Mouse (Mus musculus): Measurements from ENCODE around the gene Stpg1.

DNA sequence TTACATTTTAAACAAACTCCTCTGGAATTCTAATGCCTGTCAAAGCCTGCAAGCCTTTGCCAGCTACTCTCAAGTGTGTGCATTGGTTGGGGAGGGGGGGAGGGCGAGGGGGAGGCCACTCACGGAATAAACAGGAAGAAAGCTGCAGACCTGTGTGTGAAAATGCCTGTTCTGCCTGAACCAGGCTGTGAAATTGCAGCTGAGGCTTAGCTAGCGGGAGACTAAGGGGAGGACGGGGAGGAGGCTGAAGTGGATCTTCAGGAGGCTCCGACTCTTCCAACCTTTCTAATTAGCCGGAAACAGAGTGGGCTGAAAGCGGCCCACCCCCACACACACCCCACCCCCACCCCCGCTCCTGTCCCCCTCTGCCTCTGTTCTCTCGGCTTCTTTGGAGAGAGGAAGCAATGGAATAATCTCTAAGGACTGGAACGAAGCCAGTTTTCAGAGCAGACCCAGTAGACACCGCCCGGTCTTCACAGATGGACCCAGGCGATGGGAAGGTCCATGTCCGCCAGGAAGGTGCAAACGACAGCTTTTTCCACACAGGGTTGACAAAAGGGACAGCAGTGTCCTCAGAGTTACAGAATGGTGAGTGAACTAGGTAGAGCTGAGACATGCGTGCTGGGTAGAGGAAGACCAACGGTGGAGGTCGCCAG lies 43.1 kb upstream of the Stpg1 start:
- TF ChIP-seq CTCF (IDR thresholded peaks at IDR 0.05; ENCODE audit: low read depth), result no peak
- no peak for TF ChIP-seq EP300 (IDR thresholded peaks at IDR 0.05; ENCODE audit: low read depth)
